In genomic region chr16:34031565-34031964, GRCm38 (mm10) we compare ENCODE assay signal across 14 mouse cellular contexts.
A peak's percentile ranks its signal among the peaks of the same experiment; 100 is the strongest.
DNase-seq lines count a peak whose midpoint lies in the region; ATAC-seq and TF ChIP-seq lines count a peak whose summit lies in the region.
"Had no signal": no experiment of that assay in that cellular context is flagged by ENCODE, and none has a peak within 500 bp of the region (broad histone marks: within the 10 kb centered on the region; RNA-seq: fewer than 3 reads in every experiment).

No protein-coding gene starts in this region.

- no peak for TF ChIP-seq EP300 in heart, postnatal 0 days (IDR thresholded peaks at IDR 0.05; ENCODE audit: low read depth)

- H3K4me2 ChIP-seq in intestine, embryonic 15.5 days (replicated peaks), result no peak overlapping the region
- H3K4me2 ChIP-seq in intestine, postnatal 0 days (replicated peaks; ENCODE audit: low read depth), result no peak overlapping the region; the same call in 1 of the 2 replicates
- H3K4me2 ChIP-seq in heart, postnatal 0 days (ENCODE audit: low read depth, low read length), result no peak overlapping the region
- H3K4me2 ChIP-seq: lung, embryonic 14.5 days had no signal

- H3K27ac ChIP-seq in intestine, embryonic 15.5 days, result no peak overlapping the region
- H3K27ac ChIP-seq in intestine, postnatal 0 days (ENCODE audit: low read depth, low read length), result no peak overlapping the region
- peak overlapping the region; percentile 63 for H3K27ac ChIP-seq in heart, postnatal 0 days (ENCODE audit: low read depth)

- peaks cover 19% of the 10 kb centered on the region; the same call in 1 of the 2 replicates for H3K36me3 ChIP-seq in intestine, embryonic 15.5 days
- H3K36me3 ChIP-seq in intestine, postnatal 0 days (ENCODE audit: control insufficient read depth, insufficient read depth), result peaks cover 14% of the 10 kb centered on the region
- peaks cover 56% of the 10 kb centered on the region for H3K36me3 ChIP-seq in heart, postnatal 0 days (replicated peaks; ENCODE audit: control insufficient read depth, insufficient read depth, low read length)

- no peaks in the 10 kb centered on the region for H3K27me3 ChIP-seq in intestine, embryonic 15.5 days (replicated peaks)
- H3K27me3 ChIP-seq in intestine, postnatal 0 days (replicated peaks; ENCODE audit: control insufficient read depth, insufficient read depth, low read length), result no peaks in the 10 kb centered on the region
- no peaks in the 10 kb centered on the region for H3K27me3 ChIP-seq in heart, postnatal 0 days (ENCODE audit: control insufficient read depth, insufficient read depth, low read length)
- H3K27me3 ChIP-seq: megakaryocyte, embryonic 14.5 days had no signal

- 69% methylated on average over 9 of the region's 9 CpGs for WGBS in intestine, embryonic 15.5 days
- WGBS in intestine, postnatal 0 days, result 58% methylated on average over 9 of the region's 9 CpGs
- WGBS in heart, postnatal 0 days, result 43% methylated on average over 9 of the region's 9 CpGs

- no peak overlapping the region for H3K4me3 ChIP-seq in intestine, embryonic 15.5 days (replicated peaks)
- no peak overlapping the region for H3K4me3 ChIP-seq in intestine, postnatal 0 days (ENCODE audit: low read depth, low read length)
- no peak overlapping the region for H3K4me3 ChIP-seq in heart, postnatal 0 days (ENCODE audit: low read depth, low read length)
- H3K4me3 ChIP-seq: megakaryocyte, embryonic 14.5 days had no signal

- peak; percentile 46; the same call in 1 of the 2 replicates for ATAC-seq in intestine, embryonic 15.5 days
- ATAC-seq in intestine, postnatal 0 days, result no peak
- ATAC-seq in heart, postnatal 0 days (ENCODE audit: insufficient read depth, low read depth), result no peak
- peak; percentile 95 for ATAC-seq in megakaryocyte-erythroid progenitor cell, adult 5-6 weeks (replicated peaks; ENCODE audit: low FRiP score, low TSS enrichment, poor library complexity, severe bottlenecking)

- H3K4me1 ChIP-seq in intestine, embryonic 15.5 days (replicated peaks), result peaks cover 16% of the 10 kb centered on the region; the same call in 1 of the 2 replicates
- H3K4me1 ChIP-seq in intestine, postnatal 0 days (replicated peaks; ENCODE audit: control insufficient read depth, insufficient read depth, low read length), result peaks cover 13% of the 10 kb centered on the region
- peaks cover 33% of the 10 kb centered on the region for H3K4me1 ChIP-seq in heart, postnatal 0 days (ENCODE audit: control insufficient read depth, insufficient read depth)

- DNase-seq in c-Kit-positive CD71-positive TER-119-negative erythroid progenitor cells, embryonic 14.5 days (ENCODE audit: low read depth), result peak; percentile 88
- peak; percentile 36 for DNase-seq in heart, postnatal 0 days (ENCODE audit: low spot score)
- DNase-seq in urinary bladder, postnatal 25 days (ENCODE audit: low spot score), result no peak
- no peak for DNase-seq in embryo, embryonic 10 days (ENCODE audit: low spot score)
- DNase-seq in layer of hippocampus, postnatal 25 days (ENCODE audit: extremely low spot score in 1 of 2, low spot score in 1 of 2), result no peak
- DNase-seq: adrenal gland, adult 8-10 months; cerebellum, adult 18-20 months; embryo, embryonic 11 days; kidney, adult 8-10 months; lung, embryonic 14.5 days had no signal

- no peak overlapping the region for H3K9ac ChIP-seq in intestine, embryonic 15.5 days
- H3K9ac ChIP-seq in intestine, postnatal 0 days (ENCODE audit: low read depth, low read length), result no peak overlapping the region
- H3K9ac ChIP-seq in heart, postnatal 0 days (replicated peaks; ENCODE audit: low read depth, low read length), result no peak overlapping the region
- H3K9ac ChIP-seq: lung, embryonic 14.5 days had no signal

- no peak for TF ChIP-seq CTCF in intestine, postnatal 0 days (IDR thresholded peaks at IDR 0.05; ENCODE audit: low read depth)
- no peak for TF ChIP-seq CTCF in heart, postnatal 0 days (IDR thresholded peaks at IDR 0.05; ENCODE audit: low read depth)

- H3K9me3 ChIP-seq in intestine, embryonic 15.5 days, result no peaks in the 10 kb centered on the region
- H3K9me3 ChIP-seq in intestine, postnatal 0 days (ENCODE audit: control insufficient read depth), result no peaks in the 10 kb centered on the region
- no peaks in the 10 kb centered on the region for H3K9me3 ChIP-seq in heart, postnatal 0 days (replicated peaks; ENCODE audit: control insufficient read depth, low read length)
- H3K9me3 ChIP-seq: megakaryocyte, embryonic 14.5 days had no signal

Comparison
In these comparisons a context has a peak if more than half of its experiments do, and no peak if none do; other contexts are left out.
1. ATAC-seq: peak in intestine, embryonic 15.5 days (single experiment) and megakaryocyte-erythroid progenitor cell, adult 5-6 weeks (single experiment); none in intestine, postnatal 0 days (single experiment) and heart, postnatal 0 days (single experiment).
2. DNase-seq: peak in c-Kit-positive CD71-positive TER-119-negative erythroid progenitor cells, embryonic 14.5 days (single experiment) and heart, postnatal 0 days (single experiment); none in urinary bladder, postnatal 25 days (single experiment), embryo, embryonic 10 days (single experiment) and layer of hippocampus, postnatal 25 days (0 of 2).